Mouse (Mus musculus) stomach, postnatal 0 days (tissue): ENCODE results near the gene Bptf. TPM values are rescaled to one million over a fixed set of nuclear protein-coding genes. Genes with fewer than 3 reads are reported as not detected.
A peak's percentile ranks its signal among the peaks of the same experiment; 100 is the strongest.

Experiments used
- ATAC-seq: fragments of 200-750 bp; cut with Nextera tagmentation; 2 replicates; pipeline ENCODE4 v1.8.0; 2017; ENCODE audit not compliant: low FRiP score, low TSS enrichment
- DNase-seq: peaks from one replicate; pipeline ENCODE4 v3.0.0-alpha.2; 2016; ENCODE audit warnings: low spot score
- H3K27ac ChIP-seq: fragments of 300-500 bp; sonication (generic); replicated peaks from 2 replicates; pipeline ENCODE4 v1.5.1; 2014; ENCODE audit warnings: mild to moderate bottlenecking, control low read depth
- H3K27me3 ChIP-seq: fragments of 300-500 bp; sonication (generic); 2 replicates; pipeline ENCODE4 v1.6.1; 2014; ENCODE audit warnings: low read length; ENCODE audit not compliant: control insufficient read depth, insufficient read depth
- H3K36me3 ChIP-seq: fragments of 300-500 bp; sonication (generic); 2 replicates; pipeline ENCODE4 v1.6.1; 2014; ENCODE audit warnings: low read length, mixed read lengths; ENCODE audit not compliant: control insufficient read depth, insufficient read depth
- H3K4me1 ChIP-seq: fragments of 300-500 bp; sonication (generic); replicated peaks from 2 replicates; pipeline ENCODE4 v1.6.1; 2014; ENCODE audit warnings: antibody characterized with exemption; ENCODE audit not compliant: control insufficient read depth, insufficient read depth
- H3K4me2 ChIP-seq: fragments of 300-500 bp; sonication (generic); replicated peaks from 2 replicates; pipeline ENCODE4 v1.6.1; 2014; ENCODE audit warnings: low read depth, mild to moderate bottlenecking, control low read depth, moderate library complexity
- H3K4me3 ChIP-seq: fragments of 300-500 bp; sonication (generic); 2 replicates; pipeline ENCODE4 v1.5.1; 2014; ENCODE audit warnings: low read depth, low read length, control low read depth
- H3K9ac ChIP-seq: fragments of 300-500 bp; sonication (generic); 2 replicates; pipeline ENCODE4 v1.6.1; 2014; ENCODE audit warnings: mild to moderate bottlenecking, low read length, control low read depth, mixed read lengths
- H3K9me3 ChIP-seq: fragments of 300-500 bp; sonication (generic); 2 replicates; pipeline ENCODE4 v1.6.1; 2016; ENCODE audit warnings: low read length; ENCODE audit not compliant: control insufficient read depth
- CTCF ChIP-seq: IDR thresholded peaks from 2 replicates; pipeline ENCODE4 v1.5.1; 2016; ENCODE audit warnings: antibody characterized with exemption, low read depth, mild to moderate bottlenecking, moderate library complexity
- EP300 ChIP-seq: optimal IDR thresholded peaks from 2 replicates; pipeline ENCODE3; 2016; ENCODE audit warnings: antibody characterized with exemption
- WGBS: fragments of 180-500 bp; shearing (Covaris S2); extraction: QIAGEN DNeasy Blood & Tissue Kit; methylation state at CpG from one replicate; pipeline ENCODE4 v1.1.7; 2014; 5-methylcytosine and 5-hydroxymethylcytosine counted together
- polyA plus RNA-seq: library from polyadenylated mRNA; unstranded; fragments of >200 nt; fragmentation: Nextera tagmentation; extraction: Ambion mirVana; gene quantifications from 2 replicates; pipeline ENCODE4 v1.2.1, GENCODE M21; 2015

Bptf gene
- polyA plus RNA-seq, 1 experiment from 2014 or later, result 11.8 TPM

- Histone ChIP-seq H3K4me3 (peak overlapping the region; percentile 70), H3K27ac (peak overlapping the region; percentile 91), H3K27me3 (no peaks in the 10 kb centered on the region), H3K9ac (peak overlapping the region; percentile 77), H3K36me3 (no peaks in the 10 kb centered on the region), H3K4me1 (peaks cover 6% of the 10 kb centered on the region), H3K4me2 (peak overlapping the region; percentile 92), H3K9me3 (no peaks in the 10 kb centered on the region)
- WGBS, result 4% methylated on average over 29 of the region's 29 CpGs
- no peak for DNase-seq
- peak; percentile 46 for ATAC-seq
- TF ChIP-seq CTCF (no peak), EP300 (no peak)
Observed at GRCm38 (mm10) chr11:107028275-107028618, 103.7 kb downstream of the Bptf start.

- WGBS, result 1% methylated on average over 107 of the region's 107 CpGs
- TF ChIP-seq EP300, result no peak
- TF ChIP-seq CTCF, result no peak
- H3K27me3 ChIP-seq, result no peaks in the 10 kb centered on the region
- peak overlapping the region; percentile 70 for H3K4me3 ChIP-seq
- H3K9ac ChIP-seq, result peak overlapping the region; percentile 77
- no peaks in the 10 kb centered on the region for H3K36me3 ChIP-seq
- H3K4me2 ChIP-seq, result peak overlapping the region; percentile 92
- no peaks in the 10 kb centered on the region for H3K9me3 ChIP-seq
- peaks cover 6% of the 10 kb centered on the region for H3K4me1 ChIP-seq
- H3K27ac ChIP-seq, result peak overlapping the region; percentile 91
- DNase-seq, result peak; percentile 92
- peak; percentile 89 for ATAC-seq
Observed at GRCm38 (mm10) chr11:107027431-107028274, 104.3 kb downstream of the Bptf start.

- peak overlapping the region; percentile 70; the same call in 1 of the 2 replicates for H3K4me3 ChIP-seq
- DNase-seq (no peak), ATAC-seq (no peak)
- peak overlapping the region; percentile 92 for H3K4me2 ChIP-seq
- no peak overlapping the region; the same call in none of the 2 replicates for H3K27ac ChIP-seq
- H3K9me3 ChIP-seq, result no peaks in the 10 kb centered on the region
- 9% methylated on average over 12 of the region's 12 CpGs for WGBS
- 0 out of 2 replicates have a peak overlapping the region, but pooled peaks have one; percentile 27 for H3K9ac ChIP-seq
- TF ChIP-seq CTCF, result no peak
- TF ChIP-seq EP300, result no peak
- H3K4me1 ChIP-seq, result peaks cover 6% of the 10 kb centered on the region
- H3K27me3 ChIP-seq, result no peaks in the 10 kb centered on the region
- H3K36me3 ChIP-seq, result no peaks in the 10 kb centered on the region
Observed at GRCm38 (mm10) chr11:107026554-107027430, 105.1 kb downstream of the Bptf start.

GRCm38 (mm10) chr11:107025411-107026321 lies 106.3 kb downstream of the Bptf start, which contains the start of gene 1810010H24Rik:
1810010H24Rik (plus strand) TSS chr11:107025681.
- no peak for DNase-seq
- H3K9ac ChIP-seq, result peak within 1 kb of the TSS; percentile 71
- ATAC-seq, result no peak
- H3K27me3 ChIP-seq, result no peaks in the 10 kb centered on the region
- peaks cover 6% of the 10 kb centered on the region for H3K4me1 ChIP-seq
- no peak for TF ChIP-seq EP300
- TF ChIP-seq CTCF, result no peak
- no peaks in the 10 kb centered on the region for H3K9me3 ChIP-seq
- under 1% methylated on average over 45 of the region's 45 CpGs for WGBS
- peak within 1 kb of the TSS; percentile 73 for H3K27ac ChIP-seq
- no peaks in the 10 kb centered on the region for H3K36me3 ChIP-seq
- peak within 1 kb of the TSS; percentile 70 for H3K4me3 ChIP-seq
- H3K4me2 ChIP-seq, result peak within 1 kb of the TSS; percentile 92

- no peak overlapping the region for H3K4me3 ChIP-seq
- no peaks in the 10 kb centered on the region for H3K9me3 ChIP-seq
- no peak overlapping the region for H3K4me2 ChIP-seq
- H3K4me1 ChIP-seq, result peaks cover 6% of the 10 kb centered on the region
- H3K27me3 ChIP-seq, result no peaks in the 10 kb centered on the region
- no peaks in the 10 kb centered on the region for H3K36me3 ChIP-seq
- TF ChIP-seq EP300 (no peak), CTCF (no peak)
- H3K9ac ChIP-seq, result no peak overlapping the region
- 0 out of 2 replicates have a peak overlapping the region, but pooled peaks have one; percentile 24 for H3K27ac ChIP-seq
- DNase-seq (no peak), ATAC-seq (no peak)
- WGBS, result 54% methylated on average over 4 of the region's 4 CpGs
Observed at GRCm38 (mm10) chr11:107024406-107024805, 107.5 kb downstream of the Bptf start.
